Mouse (Mus musculus) liver, postnatal 0 days (tissue): ENCODE data around the gene Serpinb6a. TPM values are rescaled to one million over a fixed set of nuclear protein-coding genes. Genes with fewer than 3 reads are reported as not detected.

ENCODE experiments used
- ATAC-seq: fragments of 200-750 bp; cut with Nextera tagmentation; 2 replicates; pipeline ENCODE4 v1.8.0; 2017; ENCODE audit warnings: mild to moderate bottlenecking, moderate library complexity
- DNase-seq: peaks from one replicate; pipeline ENCODE4 v3.0.0-alpha.2; 2016
- H3K27ac ChIP-seq: fragments of 300-500 bp; sonication (generic); 2 replicates; pipeline ENCODE4 v1.5.1; 2014; ENCODE audit warnings: antibody characterized with exemption, moderate library complexity, mild to moderate bottlenecking, low read depth
- H3K27me3 ChIP-seq: fragments of 300-500 bp; sonication (generic); 2 replicates; pipeline ENCODE4 v1.6.1; 2014; ENCODE audit warnings: low read length, control low read depth, mixed read lengths; ENCODE audit not compliant: insufficient read depth
- H3K36me3 ChIP-seq: fragments of 300-500 bp; sonication (generic); replicated peaks from 2 replicates; pipeline ENCODE4 v1.6.1; 2014; ENCODE audit warnings: mild to moderate bottlenecking, control low read depth, low read length, moderate library complexity, mixed read lengths; ENCODE audit not compliant: insufficient read depth
- H3K4me1 ChIP-seq: fragments of 300-500 bp; sonication (generic); 2 replicates; pipeline ENCODE4 v1.6.1; 2014; ENCODE audit warnings: antibody characterized with exemption, mild to moderate bottlenecking, control low read depth; ENCODE audit not compliant: insufficient read depth
- H3K4me2 ChIP-seq: fragments of 300-500 bp; sonication (generic); 2 replicates; pipeline ENCODE4 v1.6.1; 2014; ENCODE audit warnings: low read depth, mild to moderate bottlenecking, low read length, moderate library complexity, mixed read lengths
- H3K4me3 ChIP-seq: fragments of 300-500 bp; sonication (generic); 2 replicates; pipeline ENCODE4 v1.5.1; 2014; ENCODE audit warnings: low read depth, low read length
- H3K9ac ChIP-seq: fragments of 300-500 bp; sonication (generic); replicated peaks from 2 replicates; pipeline ENCODE4 v1.6.1; 2014; ENCODE audit warnings: mild to moderate bottlenecking, moderate library complexity
- H3K9me3 ChIP-seq: fragments of 300-500 bp; sonication (generic); 2 replicates; pipeline ENCODE4 v1.6.1; 2016; ENCODE audit warnings: mild to moderate bottlenecking, control low read depth, low read length, mixed read lengths
- CTCF ChIP-seq: sonication (generic); IDR thresholded peaks from 2 replicates; pipeline ENCODE4 v1.5.1; 2016; ENCODE audit warnings: antibody characterized with exemption, low read depth
- EP300 ChIP-seq: IDR thresholded peaks from 2 replicates; pipeline ENCODE4 v1.6.1; 2016; ENCODE audit warnings: antibody characterized with exemption, low read depth, mild to moderate bottlenecking
- WGBS: fragments of 180-500 bp; shearing (Covaris S2); extraction: QIAGEN DNeasy Blood & Tissue Kit; methylation state at CpG from one replicate; pipeline ENCODE4 v1.1.7; 2014; ENCODE audit not compliant: insufficient replicate concordance; 5-methylcytosine and 5-hydroxymethylcytosine counted together
- polyA plus RNA-seq: library from polyadenylated mRNA; unstranded; fragments of >200 nt; fragmentation: Nextera tagmentation; extraction: Ambion mirVana; gene quantifications from 2 replicates; pipeline ENCODE4 v1.2.1, GENCODE M21; 2015

Gene Serpinb6a
- polyA plus RNA-seq, 1 experiment from 2014 or later = 26.0 TPM

DNA sequence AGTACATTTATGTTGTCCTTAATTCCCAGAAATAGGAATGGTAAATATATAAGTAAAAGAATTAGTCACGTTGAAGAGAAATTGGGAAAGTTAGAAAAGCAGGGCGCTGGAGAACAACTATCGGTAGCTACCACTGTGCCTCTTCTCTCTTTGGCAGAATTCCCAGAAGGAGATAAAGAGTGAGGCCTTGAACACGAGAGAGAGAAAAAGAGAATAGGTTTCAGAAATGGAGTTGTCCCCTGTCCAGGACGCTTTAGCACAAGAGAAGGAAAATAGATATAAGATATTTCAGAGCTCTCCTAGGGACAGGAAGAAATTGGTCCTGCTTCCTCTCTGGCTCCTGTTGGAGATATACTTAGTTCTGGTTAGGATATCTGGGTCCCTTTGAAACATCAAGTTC is 65.4 kb downstream of the Serpinb6a start:
- H3K27me3 ChIP-seq = no peaks in the 10 kb centered on the region
- 58% methylated on average over 5 of the region's 5 CpGs for WGBS
- H3K4me1 ChIP-seq = peaks cover 5% of the 10 kb centered on the region; the same call in 1 of the 2 replicates
- H3K36me3 ChIP-seq = no peaks in the 10 kb centered on the region
- no peak overlapping the region for H3K27ac ChIP-seq
- DNase-seq (no peak), ATAC-seq (no peak)
- no peak overlapping the region for H3K4me3 ChIP-seq
- no peak overlapping the region for H3K4me2 ChIP-seq
- H3K9me3 ChIP-seq = no peaks in the 10 kb centered on the region
- TF ChIP-seq EP300 = no peak
- TF ChIP-seq CTCF = no peak
- no peak overlapping the region for H3K9ac ChIP-seq

DNA sequence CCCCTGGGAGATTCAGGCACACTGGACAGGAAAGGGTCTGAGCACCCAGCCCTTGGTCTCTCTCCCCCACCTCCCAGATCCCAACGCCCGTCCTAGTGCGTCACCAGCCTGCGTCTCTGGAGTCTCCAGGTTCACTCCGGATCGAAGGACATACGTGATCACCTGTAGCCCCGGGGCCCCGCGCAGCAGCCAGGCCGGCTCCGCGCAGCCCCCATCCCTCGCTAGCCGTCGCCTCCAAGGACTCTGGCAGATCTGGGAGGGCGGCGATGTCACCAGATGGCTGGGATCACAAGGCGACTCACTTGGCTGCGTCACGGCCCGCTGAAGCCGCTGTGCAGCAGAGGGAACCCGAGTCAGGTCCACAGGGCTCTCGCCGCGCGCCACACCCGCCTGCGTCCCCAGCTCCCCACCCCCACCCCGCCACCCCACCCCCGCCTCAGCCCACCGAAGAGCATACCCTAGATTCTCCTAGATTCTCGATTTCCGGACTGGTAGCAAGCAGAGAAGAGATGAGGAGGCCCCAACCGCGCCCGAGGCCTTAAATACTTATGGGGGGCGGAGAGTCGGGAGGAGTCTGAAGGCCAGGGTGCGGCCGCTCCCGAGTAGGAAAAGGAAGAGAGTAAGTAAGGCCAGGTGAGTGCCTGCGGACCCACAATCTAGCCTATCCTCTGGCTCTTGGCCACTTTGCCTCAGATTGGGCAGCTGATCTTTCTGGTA is 67.0 kb downstream of the Serpinb6a start:
- peak overlapping the region; percentile 69 for H3K9ac ChIP-seq
- peak overlapping the region; percentile 64 for H3K27ac ChIP-seq
- no peaks in the 10 kb centered on the region for H3K36me3 ChIP-seq
- no peak for TF ChIP-seq EP300
- no peak for TF ChIP-seq CTCF
- DNase-seq (peak; percentile 41), ATAC-seq (peak; percentile 73)
- WGBS = 1% methylated on average over 37 of the region's 44 CpGs
- peak overlapping the region; percentile 75 for H3K4me2 ChIP-seq
- H3K27me3 ChIP-seq = no peaks in the 10 kb centered on the region
- peaks cover 5% of the 10 kb centered on the region; the same call in 1 of the 2 replicates for H3K4me1 ChIP-seq
- peak overlapping the region; percentile 63 for H3K4me3 ChIP-seq
- no peaks in the 10 kb centered on the region for H3K9me3 ChIP-seq

DNA sequence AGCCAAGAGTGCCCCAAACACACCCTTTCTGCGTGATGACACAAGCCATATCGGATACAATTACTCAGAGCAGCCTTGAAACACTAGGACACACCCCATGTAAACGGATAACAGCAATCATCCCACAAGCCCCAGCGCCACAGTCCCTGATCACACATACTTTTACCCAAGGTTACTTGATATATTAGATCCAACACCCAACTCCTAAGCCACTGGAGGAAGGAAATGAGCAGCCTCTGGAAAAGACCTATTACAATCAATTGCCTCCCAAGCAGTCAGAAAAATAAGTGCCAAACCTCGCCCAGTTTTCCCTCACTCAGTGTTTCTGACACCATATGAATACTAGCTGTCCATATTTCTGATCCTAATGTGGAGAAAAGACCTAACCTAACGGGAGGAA is 67.9 kb downstream of the Serpinb6a start:
- no peak overlapping the region for H3K9ac ChIP-seq
- H3K27ac ChIP-seq = no peak overlapping the region
- H3K4me3 ChIP-seq = peak overlapping the region; percentile 63; the same call in 1 of the 2 replicates
- H3K27me3 ChIP-seq = no peaks in the 10 kb centered on the region
- H3K36me3 ChIP-seq = no peaks in the 10 kb centered on the region
- WGBS = 60% methylated on average over 6 of the region's 6 CpGs
- DNase-seq (no peak), ATAC-seq (no peak)
- TF ChIP-seq CTCF = no peak
- no peak for TF ChIP-seq EP300
- no peaks in the 10 kb centered on the region for H3K9me3 ChIP-seq
- H3K4me1 ChIP-seq = peaks cover 5% of the 10 kb centered on the region; the same call in 1 of the 2 replicates
- H3K4me2 ChIP-seq = peak overlapping the region; percentile 75

DNA sequence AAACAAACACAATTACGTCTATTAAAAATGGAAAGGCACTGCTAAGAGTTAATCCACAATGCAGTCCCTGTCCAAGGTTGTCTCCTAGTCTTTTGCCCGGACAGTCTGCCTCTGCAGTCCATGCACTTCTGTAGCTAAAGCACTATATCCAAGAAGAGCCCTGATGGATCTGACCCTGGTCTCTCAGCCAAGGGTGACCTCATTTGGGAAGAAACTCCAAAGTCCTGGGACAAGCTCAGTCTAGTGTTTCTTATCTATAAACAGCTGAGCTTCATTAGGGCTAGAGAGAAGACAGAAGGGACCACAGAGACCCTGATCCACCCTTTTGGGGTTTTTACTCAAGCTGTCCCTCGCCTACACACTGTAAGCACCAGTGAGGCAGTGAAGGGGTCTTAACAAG is 71.7 kb downstream of the Serpinb6a start:
- H3K4me2 ChIP-seq = no peak overlapping the region
- no peaks in the 10 kb centered on the region for H3K36me3 ChIP-seq
- TF ChIP-seq CTCF = no peak
- no peak for TF ChIP-seq EP300
- peaks cover 5% of the 10 kb centered on the region; the same call in 1 of the 2 replicates for H3K4me1 ChIP-seq
- no peak for DNase-seq
- 63% methylated on average over 3 of the region's 3 CpGs for WGBS
- H3K9ac ChIP-seq = no peak overlapping the region
- no peak overlapping the region for H3K4me3 ChIP-seq
- H3K9me3 ChIP-seq = no peaks in the 10 kb centered on the region
- no peak overlapping the region for H3K27ac ChIP-seq
- no peaks in the 10 kb centered on the region for H3K27me3 ChIP-seq
- ATAC-seq = no peak

DNA sequence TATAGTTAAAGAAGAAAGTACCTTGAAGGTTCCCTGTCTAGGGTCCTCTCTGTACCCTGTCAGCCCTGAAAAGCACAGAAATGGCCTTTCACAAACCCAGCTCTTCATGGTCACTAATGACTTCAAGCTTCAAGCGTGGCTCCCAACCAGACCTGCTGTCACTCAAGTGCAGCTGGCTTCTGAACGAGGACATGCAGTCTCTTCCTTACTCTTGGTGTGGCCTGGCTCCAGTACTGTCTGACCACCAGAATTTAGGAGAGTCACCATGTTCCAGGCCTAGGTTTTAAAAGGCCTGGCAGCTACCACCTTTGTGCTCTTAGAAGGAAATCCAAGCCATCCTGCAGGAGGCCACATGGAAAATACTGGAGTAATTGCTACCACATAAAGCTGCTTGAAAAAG is 72.3 kb downstream of the Serpinb6a start:
- H3K36me3 ChIP-seq = no peaks in the 10 kb centered on the region
- H3K9me3 ChIP-seq = no peaks in the 10 kb centered on the region
- TF ChIP-seq EP300 = no peak
- no peak for TF ChIP-seq CTCF
- no peak for ATAC-seq
- H3K4me1 ChIP-seq = peaks cover 5% of the 10 kb centered on the region; the same call in 1 of the 2 replicates
- DNase-seq = no peak
- no peak overlapping the region for H3K4me2 ChIP-seq
- H3K4me3 ChIP-seq = no peak overlapping the region
- no peaks in the 10 kb centered on the region for H3K27me3 ChIP-seq
- 57% methylated on average over 2 of the region's 2 CpGs for WGBS
- no peak overlapping the region for H3K9ac ChIP-seq
- H3K27ac ChIP-seq = no peak overlapping the region

DNA sequence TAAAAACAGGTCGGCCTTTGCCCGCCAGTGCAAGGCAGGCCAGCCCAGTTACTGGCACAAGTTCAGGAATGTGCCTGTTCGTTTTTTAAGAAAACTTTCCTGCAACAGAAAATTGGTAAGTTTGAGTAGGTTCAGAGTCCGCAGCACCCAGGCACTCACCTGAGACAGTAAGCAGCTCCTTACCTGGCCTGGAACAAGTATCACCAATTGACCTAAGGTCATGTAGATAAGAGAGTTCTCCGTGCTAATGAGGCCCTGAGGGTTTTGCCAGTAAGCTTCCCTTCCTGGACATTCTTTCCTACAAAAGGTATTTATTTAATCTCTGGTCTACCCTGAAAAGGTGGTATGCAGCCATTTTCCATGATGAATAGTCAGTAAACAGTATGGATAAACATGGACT is 80.9 kb downstream of the Serpinb6a start:
- Histone ChIP-seq H3K9me3 (no peaks in the 10 kb centered on the region), H3K4me2 (no peak overlapping the region), H3K27me3 (no peaks in the 10 kb centered on the region), H3K36me3 (peaks cover 11% of the 10 kb centered on the region; the same call in 1 of the 2 replicates), H3K4me3 (no peak overlapping the region), H3K9ac (no peak overlapping the region), H3K27ac (no peak overlapping the region), H3K4me1 (no peaks in the 10 kb centered on the region)
- no peak for ATAC-seq
- no peak for DNase-seq
- WGBS = 71% methylated on average over 5 of the region's 5 CpGs
- TF ChIP-seq CTCF (no peak), EP300 (no peak)
